Mouse (Mus musculus): ENCODE measurements at regions not wholly inside any gene's neighbourhood (a gene's known extent, or its start where the extent isn't known, plus 50 kb on each side); places are given as distances from the start of the nearest gene placed in this dataset.

- no peaks in the 10 kb centered on the region for H3K4me1 ChIP-seq
- no peak overlapping the region for H3K4me2 ChIP-seq
- no peak overlapping the region for H3K9ac ChIP-seq
- H3K9me3 ChIP-seq, result no peaks in the 10 kb centered on the region
- H3K36me3 ChIP-seq, result no peaks in the 10 kb centered on the region
- no peak overlapping the region for H3K27ac ChIP-seq
- H3K4me3 ChIP-seq, result no peak overlapping the region
- H3K27me3 ChIP-seq, result no peaks in the 10 kb centered on the region
- ATAC-seq (ENCODE audit: insufficient number of reproducible peaks, low FRiP score, low TSS enrichment, low read depth), result no peak
- 55% methylated on average over 6 of the region's 6 CpGs for WGBS
Observed at GRCm38 (mm10) chr3:15098206-15098817, 212.2 kb downstream of the Car2 start.

DNA sequence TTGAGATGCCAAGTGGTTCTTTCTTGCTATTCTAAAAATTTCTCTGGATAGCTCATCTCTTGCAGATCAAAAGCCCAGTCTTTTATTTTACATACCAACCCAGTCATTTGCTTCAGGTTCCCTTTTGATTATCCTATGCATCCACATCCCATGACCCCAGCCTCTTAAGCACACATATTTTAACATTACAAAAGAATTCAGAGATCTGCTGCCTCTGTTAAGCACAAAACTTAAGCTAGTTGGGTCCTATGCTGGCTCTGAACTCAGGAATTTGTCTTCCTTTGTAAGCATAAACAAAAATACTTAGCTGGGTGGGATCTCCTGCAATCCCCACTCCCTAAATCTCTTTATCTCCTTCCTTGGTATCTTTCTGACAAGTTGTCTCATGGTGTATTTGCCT is 212.9 kb downstream of the Car2 start:
- no peaks in the 10 kb centered on the region for H3K4me1 ChIP-seq
- no peak overlapping the region for H3K27ac ChIP-seq
- H3K4me2 ChIP-seq, result no peak overlapping the region
- no peaks in the 10 kb centered on the region for H3K9me3 ChIP-seq
- H3K36me3 ChIP-seq, result no peaks in the 10 kb centered on the region
- no peak for ATAC-seq (ENCODE audit: insufficient number of reproducible peaks, low FRiP score, low TSS enrichment, low read depth)
- no peaks in the 10 kb centered on the region for H3K27me3 ChIP-seq
- no peak overlapping the region for H3K9ac ChIP-seq
- H3K4me3 ChIP-seq, result no peak overlapping the region

GRCm38 (mm10) chr3:15105627-15106026 is 219.6 kb downstream of the Car2 start:
- ATAC-seq (ENCODE audit: insufficient number of reproducible peaks, low FRiP score, low TSS enrichment, low read depth), result no peak
- WGBS, result 17% methylated on average over 4 of the region's 4 CpGs

DNA sequence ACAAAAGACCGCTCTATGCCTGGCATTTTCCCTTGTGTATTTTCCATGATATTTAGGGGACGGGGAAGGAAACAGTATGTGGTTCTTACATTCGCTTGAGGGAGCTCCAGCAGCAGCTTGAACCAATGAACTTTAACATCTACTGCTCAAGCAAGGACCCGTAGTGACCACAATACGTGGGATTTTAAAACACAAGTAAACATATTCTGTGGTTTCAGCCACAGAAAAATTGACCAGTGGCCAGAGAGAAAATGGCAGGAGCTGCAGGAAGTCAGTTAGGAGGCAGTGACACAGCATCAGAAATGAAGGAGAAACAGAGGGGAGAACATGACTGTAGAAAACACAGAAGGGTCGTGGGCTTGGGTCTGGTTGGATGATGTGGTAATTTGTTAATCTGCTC is 220.2 kb downstream of the Car2 start:
- no peak overlapping the region for H3K9ac ChIP-seq
- H3K27me3 ChIP-seq, result no peaks in the 10 kb centered on the region
- ATAC-seq (ENCODE audit: insufficient number of reproducible peaks, low FRiP score, low TSS enrichment, low read depth), result no peak
- no peaks in the 10 kb centered on the region for H3K9me3 ChIP-seq
- no peak overlapping the region for H3K4me3 ChIP-seq
- no peak overlapping the region for H3K4me2 ChIP-seq
- H3K36me3 ChIP-seq, result no peaks in the 10 kb centered on the region
- 73% methylated on average over 6 of the region's 6 CpGs for WGBS
- H3K4me1 ChIP-seq, result no peaks in the 10 kb centered on the region
- H3K27ac ChIP-seq, result no peak overlapping the region

More at GRCm38 (mm10) chr3:15105627-15106026, 219.6 kb downstream of the Car2 start:
- Histone ChIP-seq H3K27me3 (no peaks in the 10 kb centered on the region), H3K9ac (no peak overlapping the region), H3K4me1 (no peaks in the 10 kb centered on the region), H3K9me3 (no peaks in the 10 kb centered on the region), H3K4me3 (no peak overlapping the region), H3K36me3 (no peaks in the 10 kb centered on the region), H3K27ac (no peak overlapping the region), H3K4me2 (no peak overlapping the region)

DNA sequence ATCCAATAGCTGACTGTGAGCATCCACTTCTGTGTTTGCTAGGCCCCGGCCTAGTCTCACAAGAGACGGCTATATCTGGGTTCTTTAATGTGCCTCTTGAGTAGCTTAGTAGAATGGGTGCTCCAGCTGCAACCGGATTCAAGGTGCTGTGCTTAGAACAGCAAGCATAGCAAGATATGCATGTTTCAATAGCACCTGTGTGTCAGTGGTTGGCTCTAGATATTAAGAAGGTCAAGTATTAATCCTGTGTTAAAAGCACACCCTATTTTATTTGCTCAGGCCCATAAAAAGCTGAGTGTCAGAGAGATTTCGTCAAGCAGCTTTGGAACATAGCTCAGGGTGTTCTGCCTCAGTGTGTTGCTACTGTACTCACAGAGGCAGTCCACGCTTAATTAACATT is 221.2 kb downstream of the Car2 start:
- Histone ChIP-seq H3K4me2 (no peak overlapping the region), H3K4me3 (no peak overlapping the region), H3K36me3 (no peaks in the 10 kb centered on the region), H3K9me3 (no peaks in the 10 kb centered on the region), H3K4me1 (no peaks in the 10 kb centered on the region), H3K9ac (no peak overlapping the region), H3K27ac (no peak overlapping the region), H3K27me3 (no peaks in the 10 kb centered on the region)
- no peak for ATAC-seq (ENCODE audit: insufficient number of reproducible peaks, low FRiP score, low TSS enrichment, low read depth)
- 83% methylated on average over 5 of the region's 5 CpGs for WGBS

GRCm38 (mm10) chr3:15108239-15108934 is 222.3 kb downstream of the Car2 start:
- H3K27ac ChIP-seq, result no peak overlapping the region
- H3K27me3 ChIP-seq, result no peaks in the 10 kb centered on the region
- no peaks in the 10 kb centered on the region for H3K36me3 ChIP-seq
- no peak overlapping the region for H3K4me2 ChIP-seq
- WGBS, result 85% methylated on average over 9 of the region's 9 CpGs
- H3K4me1 ChIP-seq, result no peaks in the 10 kb centered on the region
- no peaks in the 10 kb centered on the region for H3K9me3 ChIP-seq
- H3K9ac ChIP-seq, result no peak overlapping the region
- H3K4me3 ChIP-seq, result no peak overlapping the region
- ATAC-seq (ENCODE audit: insufficient number of reproducible peaks, low FRiP score, low TSS enrichment, low read depth), result no peak

- no peak overlapping the region for H3K4me2 ChIP-seq
- no peaks in the 10 kb centered on the region for H3K9me3 ChIP-seq
- ATAC-seq (ENCODE audit: insufficient number of reproducible peaks, low FRiP score, low TSS enrichment, low read depth), result no peak
- no peaks in the 10 kb centered on the region for H3K4me1 ChIP-seq
- no peak overlapping the region for H3K9ac ChIP-seq
- no peaks in the 10 kb centered on the region for H3K27me3 ChIP-seq
- no peak overlapping the region for H3K4me3 ChIP-seq
- H3K36me3 ChIP-seq, result no peaks in the 10 kb centered on the region
- H3K27ac ChIP-seq, result no peak overlapping the region
- WGBS, result 64% methylated on average over 4 of the region's 4 CpGs
Observed at GRCm38 (mm10) chr3:15110037-15110748, 221.9 kb downstream of the Gm9733 start.

- no peaks in the 10 kb centered on the region for H3K27me3 ChIP-seq
- no peaks in the 10 kb centered on the region for H3K4me1 ChIP-seq
- no peaks in the 10 kb centered on the region for H3K36me3 ChIP-seq
- no peak overlapping the region for H3K9ac ChIP-seq
- no peak overlapping the region for H3K4me2 ChIP-seq
- H3K4me3 ChIP-seq, result no peak overlapping the region
- WGBS, result 45% methylated on average over 2 of the region's 2 CpGs
- H3K27ac ChIP-seq, result no peak overlapping the region
- ATAC-seq (ENCODE audit: insufficient number of reproducible peaks, low FRiP score, low TSS enrichment, low read depth), result no peak
- no peaks in the 10 kb centered on the region for H3K9me3 ChIP-seq
Observed at GRCm38 (mm10) chr3:15112177-15112838, 219.8 kb downstream of the Gm9733 start.

GRCm38 (mm10) chr3:15118634-15119356 is 213.3 kb downstream of the Gm9733 start:
- 46% methylated on average over 3 of the region's 3 CpGs for WGBS
- no peak for ATAC-seq (ENCODE audit: insufficient number of reproducible peaks, low FRiP score, low TSS enrichment, low read depth)

GRCm38 (mm10) chr3:15126736-15127135 is 205.4 kb downstream of the Gm9733 start:
- no peaks in the 10 kb centered on the region for H3K27me3 ChIP-seq
- ATAC-seq (ENCODE audit: insufficient number of reproducible peaks, low FRiP score, low TSS enrichment, low read depth), result no peak
- no peaks in the 10 kb centered on the region for H3K36me3 ChIP-seq
- H3K9ac ChIP-seq, result no peak overlapping the region
- no peaks in the 10 kb centered on the region for H3K9me3 ChIP-seq
- no peak overlapping the region for H3K4me3 ChIP-seq
- H3K4me1 ChIP-seq, result no peaks in the 10 kb centered on the region
- H3K27ac ChIP-seq, result no peak overlapping the region
- H3K4me2 ChIP-seq, result no peak overlapping the region
- 69% methylated on average over 4 of the region's 4 CpGs for WGBS

More at GRCm38 (mm10) chr3:15118634-15119356, 213.3 kb downstream of the Gm9733 start:
- Histone ChIP-seq H3K36me3 (no peaks in the 10 kb centered on the region), H3K27me3 (no peaks in the 10 kb centered on the region), H3K9me3 (no peaks in the 10 kb centered on the region), H3K27ac (no peak overlapping the region), H3K9ac (no peak overlapping the region), H3K4me1 (no peaks in the 10 kb centered on the region), H3K4me2 (no peak overlapping the region), H3K4me3 (no peak overlapping the region)

DNA sequence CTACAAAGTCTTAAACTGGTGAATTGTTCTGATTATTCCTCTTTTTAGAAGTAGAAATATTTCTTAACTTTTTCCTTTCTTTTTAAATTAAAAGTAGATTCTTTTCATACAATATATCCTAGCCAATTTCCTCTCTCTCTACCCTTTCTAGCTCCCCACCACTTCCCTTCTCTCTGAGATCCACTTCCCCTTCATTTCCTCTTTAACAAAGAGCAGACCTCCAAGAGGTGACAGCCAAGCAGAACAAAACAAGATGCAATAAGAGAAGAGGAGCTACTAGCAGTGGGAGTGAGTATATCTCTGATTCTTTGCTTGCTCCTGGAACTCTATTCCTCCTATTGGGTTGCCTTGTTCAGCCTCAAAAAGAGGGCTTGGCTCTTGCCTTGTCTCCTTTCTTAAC is 203.7 kb downstream of the Gm9733 start:
- Histone ChIP-seq H3K9me3 (no peaks in the 10 kb centered on the region), H3K9ac (no peak overlapping the region), H3K27ac (no peak overlapping the region), H3K4me2 (no peak overlapping the region), H3K4me1 (no peaks in the 10 kb centered on the region), H3K27me3 (no peaks in the 10 kb centered on the region), H3K4me3 (no peak overlapping the region), H3K36me3 (no peaks in the 10 kb centered on the region)
- ATAC-seq (ENCODE audit: insufficient number of reproducible peaks, low FRiP score, low TSS enrichment, low read depth), result no peak
